Mouse (Mus musculus) thymus, adult 2 months (tissue): Measurements from ENCODE around the gene Mfsd13b.

Experiments used
- CTCF ChIP-seq: fragments of 200-500 bp; IDR thresholded peaks from 2 replicates; pipeline ENCODE4 v1.5.1; 2012; ENCODE audit warnings: mild to moderate bottlenecking, control low read depth, low read length, moderate library complexity, borderline replicate concordance; ENCODE audit not compliant: control insufficient read depth, poor library complexity, insufficient read depth; ENCODE audit errors: extremely low read depth
- POLR2A ChIP-seq: fragments of 200-500 bp; IDR thresholded peaks from 2 replicates; pipeline ENCODE4 v1.6.1; 2012; ENCODE audit warnings: mild to moderate bottlenecking, low read length, control low read depth, moderate library complexity; ENCODE audit not compliant: control insufficient read depth, poor library complexity, insufficient read depth; ENCODE audit errors: extremely low read depth

GRCm38 (mm10) chr7:120934716-120935115 is 47.6 kb upstream of the Mfsd13b start:
- TF ChIP-seq CTCF (peak; percentile 48; the same call in 1 of the 2 replicates), POLR2A (no peak)
